Mouse (Mus musculus): ENCODE results near the gene Tmem161a. TPM values are rescaled to one million over a fixed set of nuclear protein-coding genes. Genes with fewer than 3 reads are reported as not detected.

Tmem161a gene
- total and polyA plus RNA-seq, 3 experiments, result 48.5 to 73.6 (median 65.0) TPM

DNA sequence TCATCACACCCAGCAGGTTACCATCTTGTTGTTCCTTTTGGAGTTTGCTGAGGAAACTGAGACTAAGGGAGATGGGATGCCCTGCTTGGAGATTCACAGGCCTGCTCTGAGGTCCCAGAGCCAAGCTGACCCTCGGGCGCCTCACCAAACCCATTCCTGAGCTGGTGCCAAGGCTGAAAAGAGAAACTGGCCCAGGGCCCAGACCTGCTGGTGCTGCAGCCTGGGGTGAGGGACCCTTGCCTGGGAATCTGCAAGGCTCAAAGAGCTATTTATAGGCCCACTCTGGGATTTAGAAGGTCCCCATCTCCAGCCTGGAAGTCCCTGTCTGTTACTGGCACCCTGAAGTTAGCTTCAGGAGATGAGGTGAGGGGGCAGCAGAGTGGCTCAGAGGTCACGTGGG is 43.7 kb upstream of the Tmem161a start:
- Histone ChIP-seq H3K36me3 (replicated peaks in 1 of 2; ENCODE audit: control insufficient read depth in 1 of 2, insufficient read depth in 1 of 2, low read length in 1 of 2) (peaks cover 6 to 19% of the 10 kb centered on the region in 2 experiments), H3K4me2 (ENCODE audit: insufficient read depth, low read depth, poor library complexity, severe bottlenecking) (no peak overlapping the region), H3K79me2 (replicated peaks; ENCODE audit: control insufficient read depth, extremely low read depth, insufficient read depth, poor library complexity, severe bottlenecking) (peaks cover 14% of the 10 kb centered on the region), H3K9ac (ENCODE audit: insufficient read depth, low read depth) (no peak overlapping the region), H3K4me1 (ENCODE audit: control insufficient read depth in 1 of 2, insufficient read depth in 2 of 2) (peaks cover 6 to 35% of the 10 kb centered on the region in 2 experiments; a peak in 3 of 4 replicates), H3K4me3 (replicated peaks in 1 of 3; ENCODE audit: low read depth in 2 of 3, low read length in 2 of 3, poor library complexity in 1 of 3) (no peak overlapping the region), H3K9me3 (replicated peaks; ENCODE audit: low read length) (no peaks in the 10 kb centered on the region), H3K27ac (ENCODE audit: insufficient read depth, low read depth) (no peak overlapping the region), H3K27me3 (replicated peaks) (no peaks in the 10 kb centered on the region)
- no peak for TF ChIP-seq ELF1 (IDR thresholded peaks at IDR 0.05; ENCODE audit: low read depth, low read length)
- no peak for TF ChIP-seq USF2 (conservative IDR thresholded peaks at IDR 0.05; ENCODE audit: low read depth, low read length)
- no peak for TF ChIP-seq PAX5 (IDR thresholded peaks at IDR 0.05; ENCODE audit: low read length)
- no peak for TF ChIP-seq JUN (IDR thresholded peaks at IDR 0.05; ENCODE audit: insufficient read depth, low read depth, low read length)
- no peak for TF ChIP-seq TCF12 (IDR thresholded peaks at IDR 0.05; ENCODE audit: low read depth, low read length)
- no peak for TF ChIP-seq ETS1 (conservative IDR thresholded peaks at IDR 0.05; ENCODE audit: low read depth, low read length)
- TF ChIP-seq MAFK (IDR thresholded peaks at IDR 0.05; ENCODE audit: insufficient replicate concordance, low read length), result no peak
- TF ChIP-seq CHD2 (IDR thresholded peaks at IDR 0.05; ENCODE audit: low read length), result no peak
- no peak for TF ChIP-seq ZKSCAN1 (IDR thresholded peaks at IDR 0.05; ENCODE audit: borderline replicate concordance, low read depth, low read length)
- TF ChIP-seq SIN3A (IDR thresholded peaks at IDR 0.05; ENCODE audit: low read length), result no peak
- no peak for TF ChIP-seq POLR2AphosphoS2 (IDR thresholded peaks at IDR 0.05; ENCODE audit: low read depth, low read length)
- TF ChIP-seq ZMIZ1 (IDR thresholded peaks at IDR 0.05; ENCODE audit: low read depth, low read length), result no peak
- TF ChIP-seq MXI1 (IDR thresholded peaks at IDR 0.05; ENCODE audit: low read depth, low read length), result no peak
- no peak for TF ChIP-seq CTCF (conservative IDR thresholded peaks at IDR 0.05 in 1 of 2, IDR thresholded peaks at IDR 0.05 in 1 of 2; ENCODE audit: low read depth in 2 of 2, low read length in 2 of 2)
- in situ Hi-C loops (cut with MboI; ENCODE audit: low pct_ligation_motif_present, low pct_unique_long_range_greater_than_20kb, low sequenced_read_pairs) (no loop called here), dilution Hi-C loops (cut with MboI; ENCODE audit: extremely low pct_ligation_motif_present, extremely low pct_unique_long_range_greater_than_20kb, low sequenced_read_pairs) (no loop called here)
- no peak for DNase-seq (ENCODE audit: extremely low read depth)

DNA sequence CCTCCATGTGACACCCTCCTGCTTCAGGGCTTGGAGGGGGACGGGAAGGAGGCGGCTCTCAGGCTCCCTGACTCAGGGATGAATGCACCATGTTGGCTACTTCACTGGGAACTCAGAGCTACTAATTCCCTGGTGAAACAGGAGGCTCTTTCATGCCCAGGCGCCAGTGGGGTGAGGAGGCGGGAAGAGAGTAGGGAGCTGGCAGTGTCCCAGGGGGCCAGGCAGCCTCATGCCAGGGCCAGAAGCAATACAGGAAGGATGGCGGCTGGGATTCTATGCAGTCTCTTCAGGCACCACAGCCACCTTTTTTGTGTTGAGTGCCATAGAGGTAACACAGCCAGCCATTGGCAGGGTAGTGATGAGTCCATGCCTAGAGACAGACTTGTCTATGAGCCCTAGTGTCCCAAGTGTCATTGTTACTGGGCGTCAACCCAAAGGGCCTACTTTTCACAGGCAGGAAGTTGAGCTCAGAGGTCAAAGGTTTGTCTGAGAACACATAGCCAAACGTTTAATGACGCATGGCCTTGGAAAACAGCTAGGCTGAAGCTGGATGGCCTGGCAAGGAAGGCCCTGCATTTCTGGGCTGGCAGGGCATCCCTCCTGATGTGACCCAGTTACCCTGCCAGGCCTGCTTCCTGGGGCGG is 42.7 kb upstream of the Tmem161a start:
- Histone ChIP-seq H3K4me2 (ENCODE audit: insufficient read depth, low read depth, poor library complexity, severe bottlenecking) (no peak overlapping the region), H3K9ac (ENCODE audit: insufficient read depth, low read depth) (no peak overlapping the region)
- in situ Hi-C loops (cut with MboI; ENCODE audit: low pct_ligation_motif_present, low pct_unique_long_range_greater_than_20kb, low sequenced_read_pairs), result no loop called here

More for the DNA sequence above, 42.7 kb upstream of the Tmem161a start:
- peaks cover 14% of the 10 kb centered on the region for H3K79me2 ChIP-seq (replicated peaks; ENCODE audit: control insufficient read depth, extremely low read depth, insufficient read depth, poor library complexity, severe bottlenecking)
- DNase-seq (ENCODE audit: extremely low read depth), result no peak
- no peak for TF ChIP-seq BHLHE40 (IDR thresholded peaks at IDR 0.05; ENCODE audit: low read depth, low read length)
- TF ChIP-seq MXI1 (IDR thresholded peaks at IDR 0.05; ENCODE audit: low read depth, low read length), result no peak
- TF ChIP-seq USF2 (conservative IDR thresholded peaks at IDR 0.05; ENCODE audit: low read depth, low read length), result no peak
- TF ChIP-seq NELFE (IDR thresholded peaks at IDR 0.05; ENCODE audit: low read depth, low read length), result no peak
- TF ChIP-seq ZKSCAN1 (IDR thresholded peaks at IDR 0.05; ENCODE audit: borderline replicate concordance, low read depth, low read length), result no peak
- no peak for TF ChIP-seq USF1 (IDR thresholded peaks at IDR 0.05; ENCODE audit: low read depth, low read length)
- no peaks in the 10 kb centered on the region for H3K27me3 ChIP-seq (replicated peaks)
- peaks cover 16 to 29% of the 10 kb centered on the region in 2 experiments for H3K36me3 ChIP-seq (replicated peaks in 1 of 2; ENCODE audit: control insufficient read depth in 1 of 2, insufficient read depth in 1 of 2, low read length in 1 of 2)
- no peak overlapping the region for H3K27ac ChIP-seq (ENCODE audit: insufficient read depth, low read depth)
- no peaks in the 10 kb centered on the region for H3K9me3 ChIP-seq (replicated peaks; ENCODE audit: low read length)
- dilution Hi-C loops (cut with MboI; ENCODE audit: extremely low pct_ligation_motif_present, extremely low pct_unique_long_range_greater_than_20kb, low sequenced_read_pairs), result no loop called here
- H3K4me1 ChIP-seq (ENCODE audit: control insufficient read depth in 1 of 2, insufficient read depth in 2 of 2), result peaks cover 10 to 43% of the 10 kb centered on the region in 2 experiments; a peak in 3 of 4 replicates
- H3K4me3 ChIP-seq (replicated peaks in 1 of 3; ENCODE audit: low read depth in 2 of 3, low read length in 2 of 3, poor library complexity in 1 of 3), result no peak overlapping the region
